Mouse (Mus musculus) heart, postnatal 0 days (tissue): ENCODE results near the gene Btd. TPM values are rescaled to one million over a fixed set of nuclear protein-coding genes. Genes with fewer than 3 reads are reported as not detected.
"Not testable (repeated sequence)": the region's sequence is repeated elsewhere in the genome, so short reads cannot be mapped to it uniquely, and the experiment has no call there.

Experiments
- ATAC-seq: fragments of 200-750 bp; cut with Nextera tagmentation; 2 replicates; pipeline ENCODE4 v1.8.0; 2017; ENCODE audit warnings: low read depth, moderate number of reproducible peaks, moderate library complexity; ENCODE audit not compliant: insufficient read depth
- DNase-seq: peaks from one replicate; pipeline ENCODE4 v3.0.0-alpha.2; 2016; ENCODE audit warnings: low spot score
- H3K27ac ChIP-seq: fragments of 300-500 bp; sonication (generic); 2 replicates; pipeline ENCODE4 v1.5.1; 2014; ENCODE audit warnings: low read depth, mild to moderate bottlenecking
- H3K27me3 ChIP-seq: fragments of 300-500 bp; sonication (generic); 2 replicates; pipeline ENCODE4 v1.6.1; 2014; ENCODE audit warnings: low read length, mixed read lengths; ENCODE audit not compliant: control insufficient read depth, insufficient read depth
- H3K36me3 ChIP-seq: fragments of 300-500 bp; sonication (generic); replicated peaks from 2 replicates; pipeline ENCODE4 v1.6.1; 2014; ENCODE audit warnings: low read length, mixed read lengths; ENCODE audit not compliant: control insufficient read depth, insufficient read depth
- H3K4me1 ChIP-seq: fragments of 300-500 bp; sonication (generic); 2 replicates; pipeline ENCODE4 v1.6.1; 2014; ENCODE audit warnings: antibody characterized with exemption; ENCODE audit not compliant: control insufficient read depth, insufficient read depth
- H3K4me2 ChIP-seq: fragments of 300-500 bp; sonication (generic); 2 replicates; pipeline ENCODE4 v1.6.1; 2014; ENCODE audit warnings: low read depth, mild to moderate bottlenecking, low read length, moderate library complexity
- H3K4me3 ChIP-seq: fragments of 300-500 bp; sonication (generic); 2 replicates; pipeline ENCODE4 v1.5.1; 2014; ENCODE audit warnings: low read depth, low read length
- H3K9ac ChIP-seq: fragments of 300-500 bp; sonication (generic); replicated peaks from 2 replicates; pipeline ENCODE4 v1.6.1; 2014; ENCODE audit warnings: low read depth, low read length, mixed read lengths
- H3K9me3 ChIP-seq: fragments of 300-500 bp; sonication (generic); replicated peaks from 2 replicates; pipeline ENCODE4 v1.6.1; 2016; ENCODE audit warnings: low read length; ENCODE audit not compliant: control insufficient read depth
- CTCF ChIP-seq: IDR thresholded peaks from 2 replicates; pipeline ENCODE4 v1.5.1; 2016; ENCODE audit warnings: antibody characterized with exemption, control low read depth, low read depth
- EP300 ChIP-seq: IDR thresholded peaks from 2 replicates; pipeline ENCODE4 v1.6.1; 2016; ENCODE audit warnings: antibody characterized with exemption, low read depth
- WGBS: fragments of 180-500 bp; shearing (Covaris S2); extraction: QIAGEN DNeasy Blood & Tissue Kit; methylation state at CpG from one replicate; pipeline ENCODE4 v1.1.7; 2014; 5-methylcytosine and 5-hydroxymethylcytosine counted together
- polyA plus RNA-seq: library from polyadenylated mRNA; unstranded; fragments of >200 nt; fragmentation: Nextera tagmentation; extraction: Ambion mirVana; gene quantifications from 2 replicates; pipeline ENCODE4 v1.2.1, GENCODE M21; 2015
- total RNA-seq: library from RNA; depleted of rRNA; stranded (reverse); fragments of >200 nt; gene quantifications from 2 replicates; pipeline ENCODE4 v1.2.3, GENCODE M21; 2014; ENCODE audit warnings: low replicate concordance

The Btd gene
- total and polyA plus RNA-seq, 2 experiments from 2014 or later = 15.0 to 29.0 TPM

DNA sequence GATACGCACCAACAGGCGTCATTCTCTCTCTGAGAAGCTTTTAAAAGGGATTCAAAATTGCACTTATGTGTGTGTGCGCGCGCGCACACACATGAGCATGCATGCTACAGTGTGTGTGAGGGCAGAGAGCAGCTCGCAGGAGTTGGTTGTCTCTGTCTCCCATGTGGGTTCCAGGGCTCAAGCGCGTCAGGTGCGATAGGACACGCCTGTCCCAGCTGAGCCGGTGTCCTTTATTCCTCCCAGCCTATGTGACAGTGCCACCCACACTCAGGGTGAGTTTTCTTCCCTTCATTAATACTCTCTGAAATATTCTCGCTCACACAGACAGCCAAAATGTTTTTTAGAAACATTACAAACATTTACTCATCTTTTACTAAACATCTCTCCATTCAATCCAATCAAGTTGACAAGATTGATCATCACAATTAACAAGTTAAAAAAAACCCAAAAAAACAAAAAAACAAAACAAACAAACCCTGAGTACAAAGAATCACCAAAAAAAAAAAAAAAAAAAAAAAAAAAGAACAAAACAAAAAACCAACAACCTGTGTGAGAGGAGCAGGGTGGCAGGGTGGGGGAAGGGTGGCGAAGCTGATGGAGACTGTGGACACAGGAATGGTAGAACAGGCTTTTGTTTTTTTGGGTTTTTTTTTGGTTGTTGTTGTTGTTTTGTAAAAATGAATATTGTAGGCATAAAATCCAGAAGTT is 38.8 kb upstream of the Btd start:
- Histone ChIP-seq H3K27ac (no peak overlapping the region), H3K9ac (no peak overlapping the region), H3K4me1 (no peaks in the 10 kb centered on the region), H3K27me3 (no peaks in the 10 kb centered on the region), H3K9me3 (no peaks in the 10 kb centered on the region), H3K4me3 (no peak overlapping the region), H3K36me3 (no peaks in the 10 kb centered on the region), H3K4me2 (no peak overlapping the region)
- DNase-seq = no peak
- no peak for ATAC-seq
- TF ChIP-seq EP300 (no peak), CTCF (no peak)
- 94% methylated on average over 14 of the region's 14 CpGs for WGBS

GRCm38 (mm10) chr14:31602616-31602979 is 38.2 kb upstream of the Btd start:
- H3K36me3 ChIP-seq, H3K27me3 ChIP-seq, ATAC-seq, H3K9me3 ChIP-seq, H3K27ac ChIP-seq, H3K4me1 ChIP-seq, H3K9ac ChIP-seq, H3K4me2 ChIP-seq, H3K4me3 ChIP-seq, DNase-seq: not testable (repeated sequence)
- 79% methylated on average over 6 of the region's 6 CpGs for WGBS

DNA sequence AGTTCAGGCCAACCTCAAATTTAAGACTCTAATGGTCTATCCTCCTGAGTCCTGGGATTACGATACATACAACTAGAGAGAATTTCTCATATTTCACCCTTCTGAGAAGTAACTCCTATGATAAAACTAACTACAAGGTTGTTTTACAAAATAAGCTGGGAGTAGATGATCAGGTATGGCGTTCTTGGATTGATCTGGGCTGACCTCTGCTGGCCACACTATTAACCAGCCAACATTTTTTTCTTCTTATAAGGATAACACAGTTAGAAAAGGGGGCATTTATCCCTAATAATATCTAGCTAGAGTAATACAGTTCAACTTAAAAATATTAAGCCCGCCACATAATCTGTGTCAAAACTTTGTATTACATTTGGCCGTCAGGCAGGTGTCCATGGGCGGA is 35.9 kb upstream of the Btd start:
- 62% methylated on average over 5 of the region's 5 CpGs for WGBS
- peak; percentile 56 for DNase-seq

GRCm38 (mm10) chr14:31605514-31605913 is 35.3 kb upstream of the Btd start:
- Histone ChIP-seq H3K27me3 (no peaks in the 10 kb centered on the region), H3K27ac (no peak overlapping the region), H3K4me2 (no peak overlapping the region), H3K9ac (no peak overlapping the region), H3K9me3 (no peaks in the 10 kb centered on the region), H3K4me1 (no peaks in the 10 kb centered on the region), H3K36me3 (no peaks in the 10 kb centered on the region), H3K4me3 (no peak overlapping the region)
- TF ChIP-seq CTCF (peak; percentile 21), EP300 (no peak)
- no peak for DNase-seq
- no peak for ATAC-seq
- 59% methylated on average over 6 of the region's 6 CpGs for WGBS

More for the DNA sequence above, 35.9 kb upstream of the Btd start:
- no peak for ATAC-seq
- H3K27me3 ChIP-seq = no peaks in the 10 kb centered on the region
- no peak for TF ChIP-seq EP300
- peak; percentile 64 for TF ChIP-seq CTCF
- H3K4me3 ChIP-seq = no peak overlapping the region
- no peak overlapping the region for H3K9ac ChIP-seq
- H3K9me3 ChIP-seq = no peaks in the 10 kb centered on the region
- no peaks in the 10 kb centered on the region for H3K36me3 ChIP-seq
- no peak overlapping the region for H3K27ac ChIP-seq
- no peak overlapping the region for H3K4me2 ChIP-seq
- no peaks in the 10 kb centered on the region for H3K4me1 ChIP-seq

DNA sequence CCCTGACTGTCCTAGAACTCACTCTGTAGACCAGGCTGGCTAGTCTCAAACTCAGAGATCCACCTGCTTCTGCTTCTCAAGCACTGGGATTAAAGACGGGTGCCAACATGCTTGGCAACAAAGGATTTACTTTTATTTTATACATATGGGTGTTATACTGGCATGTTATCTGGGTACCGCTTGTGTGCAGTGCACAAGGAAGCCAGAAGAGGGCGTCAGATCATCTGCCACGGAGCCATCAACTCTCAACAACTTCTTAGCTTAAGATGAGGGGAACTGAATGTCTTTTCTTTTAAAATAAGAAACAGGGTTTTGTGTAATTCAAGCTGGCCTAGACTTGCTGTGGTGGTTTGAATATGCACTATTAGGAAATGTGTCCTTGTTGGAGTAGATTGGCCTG is 28.8 kb upstream of the Btd start:
- ATAC-seq (no peak), DNase-seq (no peak)
- no peak overlapping the region for H3K4me2 ChIP-seq
- WGBS = 66% methylated on average over 4 of the region's 4 CpGs
- H3K27me3 ChIP-seq = no peaks in the 10 kb centered on the region
- TF ChIP-seq EP300 (no peak), CTCF (no peak)
- no peaks in the 10 kb centered on the region for H3K4me1 ChIP-seq
- H3K36me3 ChIP-seq = 0 out of 2 replicates have a peak, but pooled peaks cover 5% of the 10 kb centered on the region
- no peak overlapping the region for H3K4me3 ChIP-seq
- H3K9ac ChIP-seq = no peak overlapping the region
- no peak overlapping the region for H3K27ac ChIP-seq
- no peaks in the 10 kb centered on the region for H3K9me3 ChIP-seq

DNA sequence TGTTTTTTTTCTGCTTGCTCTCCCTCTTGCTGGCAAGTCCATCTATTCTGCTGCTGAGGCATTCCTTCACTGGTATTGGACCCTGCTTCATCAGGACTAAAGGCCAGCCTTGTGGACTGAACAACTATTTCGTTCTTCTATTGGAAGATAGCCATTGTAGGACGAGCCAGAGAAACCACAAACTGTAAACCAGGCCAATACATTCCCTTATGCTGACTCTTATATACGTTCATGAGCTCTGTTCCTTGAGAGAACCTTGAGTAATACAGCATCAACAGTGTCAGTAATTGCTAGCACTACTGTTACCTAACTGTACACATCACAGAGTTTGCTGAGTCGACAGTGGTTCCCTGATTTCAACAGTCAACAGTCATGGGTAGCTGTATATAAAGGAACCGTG is 27.2 kb upstream of the Btd start:
- Histone ChIP-seq H3K27me3 (no peaks in the 10 kb centered on the region), H3K4me1 (no peaks in the 10 kb centered on the region), H3K36me3 (peaks cover 12% of the 10 kb centered on the region; the same call in 1 of the 2 replicates), H3K27ac (no peak overlapping the region), H3K4me3 (no peak overlapping the region), H3K4me2 (no peak overlapping the region), H3K9ac (no peak overlapping the region), H3K9me3 (no peaks in the 10 kb centered on the region)
- WGBS = 72% methylated on average over 5 of the region's 5 CpGs
- ATAC-seq (no peak), DNase-seq (no peak)
- TF ChIP-seq CTCF (no peak), EP300 (no peak)
